Mouse (Mus musculus): ENCODE data around the gene Hcn1. TPM values are rescaled to one million over a fixed set of nuclear protein-coding genes. Genes with fewer than 3 reads are reported as not detected.

The Hcn1 gene
- total RNA-seq, 2 experiments from 2014 or later = 0.03 to 0.05 TPM

DNA sequence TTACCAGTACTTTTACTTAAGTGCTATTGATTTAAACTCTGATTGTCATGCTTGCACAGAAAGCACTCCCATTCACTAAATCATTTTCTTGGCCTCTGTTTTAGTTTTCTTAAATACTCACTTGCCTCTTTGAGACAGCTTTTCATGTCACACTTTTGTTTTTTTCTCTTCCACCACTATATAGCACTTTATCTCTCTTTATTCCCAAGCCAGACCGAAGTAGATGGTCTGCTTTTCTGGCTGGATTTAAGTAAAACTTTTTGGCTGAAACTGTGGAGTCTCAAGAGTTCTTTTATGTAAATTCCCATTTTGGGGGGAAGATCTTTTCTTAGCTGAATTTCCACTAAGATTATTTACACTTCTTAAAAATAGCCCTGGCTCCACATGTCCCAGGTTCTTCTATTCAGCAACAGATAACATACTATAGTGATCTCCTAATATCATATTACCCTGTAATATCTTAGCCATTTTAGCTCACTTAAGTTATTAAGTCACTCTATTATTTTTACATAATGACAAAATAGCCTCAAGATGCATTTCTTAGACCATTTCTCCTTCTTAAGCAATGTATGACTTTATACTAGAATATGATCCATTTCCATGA lies 92.7 kb downstream of the Hcn1 start:
- intact Hi-C loops (cut with DNase I) = no loop called here
- DNase-seq = no peak

DNA sequence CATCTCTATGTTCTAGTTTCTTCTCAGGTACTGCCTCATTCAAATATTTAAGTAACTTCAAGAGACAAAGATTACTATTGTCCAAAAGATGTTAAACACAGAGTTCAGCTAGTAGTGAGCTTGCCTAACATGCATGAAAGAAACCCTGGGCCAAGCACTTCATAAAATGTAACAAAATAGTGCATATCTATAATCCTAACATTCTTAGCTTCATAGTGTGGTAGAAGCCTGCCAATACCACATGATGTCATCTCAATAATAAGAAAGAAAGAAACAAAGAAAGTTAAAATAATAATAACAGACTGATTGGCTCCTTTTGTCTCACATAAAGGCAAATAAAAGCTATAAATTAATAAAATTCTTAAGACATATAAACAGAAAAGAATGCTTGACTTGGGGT lies 103.5 kb downstream of the Hcn1 start:
- no peak for DNase-seq
- intact Hi-C loops (cut with DNase I) = no loop called here

DNA sequence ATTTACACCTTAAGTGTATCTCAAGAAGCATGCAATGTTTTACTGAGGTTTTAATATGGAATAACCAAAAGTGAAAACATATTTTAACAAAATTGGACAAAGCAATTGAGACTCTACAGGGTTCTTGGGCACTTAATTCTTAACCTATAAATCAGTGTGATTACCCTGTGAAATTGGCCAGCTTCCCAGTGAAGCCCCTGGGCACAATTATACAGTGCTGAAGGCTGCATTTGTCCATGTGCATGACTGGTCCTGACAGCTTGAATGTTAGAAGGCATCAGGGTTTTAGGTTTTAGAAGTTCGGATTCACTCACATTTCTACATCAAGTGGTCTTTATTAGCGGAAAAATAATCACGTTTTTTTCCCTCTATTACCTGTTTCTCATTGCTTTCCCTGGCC lies 103.9 kb downstream of the Hcn1 start:
- intact Hi-C loops (cut with DNase I) = no loop called here
- DNase-seq = no peak

DNA sequence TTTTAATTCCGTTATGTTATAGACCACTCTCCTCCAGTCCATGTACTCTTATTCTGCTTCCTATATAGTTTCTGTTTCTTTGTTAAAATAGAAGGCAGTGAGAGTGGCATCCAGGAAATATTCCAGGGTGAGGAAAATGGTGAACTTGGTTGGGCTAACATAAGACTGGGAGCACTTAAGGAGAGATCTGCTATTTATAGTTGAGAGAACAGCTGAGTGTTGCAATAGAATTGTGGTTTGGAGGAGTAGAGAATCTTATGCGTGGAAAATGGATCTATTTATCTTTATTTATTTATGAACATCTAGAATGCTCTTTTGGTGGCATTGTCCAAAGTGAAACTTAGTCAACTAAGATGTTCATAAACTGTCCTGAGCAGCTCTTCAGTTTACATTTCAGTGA lies 104.4 kb downstream of the Hcn1 start:
- DNase-seq = no peak
- intact Hi-C loops (cut with DNase I) = no loop called here

DNA sequence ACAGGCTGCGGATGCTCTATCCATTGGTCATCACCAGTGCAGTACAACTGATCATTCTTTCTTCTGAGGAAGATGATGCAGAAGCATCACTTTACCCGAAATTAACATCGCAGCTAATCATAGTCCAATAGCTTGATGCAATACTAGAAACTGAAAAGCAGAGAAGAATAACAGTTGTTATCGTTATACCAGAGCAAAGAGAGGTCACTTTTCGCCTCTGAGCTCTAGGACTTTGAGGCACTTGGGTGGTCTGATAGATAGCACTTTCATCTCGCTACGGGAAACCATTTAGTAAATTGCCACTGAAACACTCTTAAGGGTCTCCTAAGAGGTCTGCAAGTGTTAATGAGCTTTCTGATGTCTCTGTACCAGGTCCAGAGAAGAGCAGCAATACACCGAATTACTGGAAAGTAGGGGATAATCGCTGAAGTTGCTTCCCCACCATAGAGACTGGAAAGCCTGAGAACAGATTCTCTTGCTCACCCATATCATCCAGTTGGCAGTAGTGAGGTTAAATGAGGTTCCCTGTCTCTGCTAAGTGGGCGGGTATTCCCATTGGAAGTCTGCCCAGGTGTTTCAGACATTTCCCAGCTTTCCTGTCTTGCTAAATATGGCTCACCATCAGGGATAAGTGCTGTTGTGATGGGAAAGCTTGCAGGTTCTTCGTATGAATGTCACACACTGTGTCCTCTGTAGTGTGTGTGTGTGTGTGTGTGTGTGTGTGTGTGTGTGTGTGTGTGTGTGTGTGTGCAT lies 105.0 kb downstream of the Hcn1 start:
- DNase-seq = no peak
- intact Hi-C loops (cut with DNase I) = no loop called here

DNA sequence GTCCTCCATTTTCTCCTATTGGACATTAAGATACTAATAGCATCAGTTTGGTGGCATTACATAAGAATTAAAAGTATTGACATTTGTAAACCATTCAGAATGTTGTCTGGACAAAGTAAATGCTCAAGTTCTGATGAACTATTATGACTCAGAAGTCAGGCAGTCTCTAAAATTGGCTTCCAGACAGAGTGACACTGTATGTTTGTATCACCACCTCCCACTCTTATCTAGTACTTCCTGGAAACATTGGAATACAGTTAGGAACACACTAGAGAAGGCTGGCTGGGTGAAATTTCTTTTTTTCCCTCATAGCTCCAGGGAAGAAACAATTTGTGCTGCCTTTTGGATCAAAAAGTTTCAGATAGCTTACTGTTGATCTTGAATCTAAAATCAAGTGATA lies 108.7 kb downstream of the Hcn1 start:
- no peak for DNase-seq
- intact Hi-C loops (cut with DNase I) = no loop called here

DNA sequence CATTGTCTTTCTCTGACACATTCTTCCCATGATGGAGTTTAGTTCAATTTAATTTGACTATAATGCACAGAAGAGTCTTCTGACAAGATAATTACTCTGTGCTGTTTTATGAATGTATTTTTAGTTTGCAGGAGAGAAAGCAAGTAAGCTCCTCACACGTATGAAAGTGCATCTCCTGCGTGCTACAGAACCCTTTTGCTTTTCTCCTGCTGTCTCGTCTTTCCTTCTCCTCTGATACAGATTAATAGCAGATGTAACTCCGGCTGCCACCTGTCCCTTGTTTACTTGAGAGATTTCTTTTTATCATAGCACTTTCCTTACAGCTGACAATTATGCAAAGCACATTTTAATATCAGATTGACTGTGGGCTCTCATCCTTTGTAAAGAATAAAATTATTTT lies 120.0 kb downstream of the Hcn1 start:
- intact Hi-C loops (cut with DNase I) = no loop called here
- no peak for DNase-seq

DNA sequence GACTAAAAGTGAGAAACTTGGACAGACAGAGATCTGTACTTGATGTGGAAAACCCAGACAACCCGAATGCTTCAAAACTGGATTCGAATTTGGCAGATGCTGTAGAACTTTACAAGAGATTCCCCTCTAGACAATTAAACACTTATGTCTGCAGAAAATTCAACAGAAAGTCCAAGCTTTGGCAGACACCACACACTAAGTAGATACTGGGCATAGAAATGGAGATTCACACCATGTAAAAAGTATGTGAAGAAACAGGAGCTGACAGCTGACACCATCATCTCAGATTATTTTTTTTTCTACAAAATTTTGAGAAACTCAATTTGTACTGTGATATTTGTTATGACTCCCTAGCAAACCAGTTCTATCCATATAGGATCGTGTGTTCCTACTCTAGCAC lies 122.0 kb downstream of the Hcn1 start:
- intact Hi-C loops (cut with DNase I) = no loop called here
- no peak for DNase-seq

DNA sequence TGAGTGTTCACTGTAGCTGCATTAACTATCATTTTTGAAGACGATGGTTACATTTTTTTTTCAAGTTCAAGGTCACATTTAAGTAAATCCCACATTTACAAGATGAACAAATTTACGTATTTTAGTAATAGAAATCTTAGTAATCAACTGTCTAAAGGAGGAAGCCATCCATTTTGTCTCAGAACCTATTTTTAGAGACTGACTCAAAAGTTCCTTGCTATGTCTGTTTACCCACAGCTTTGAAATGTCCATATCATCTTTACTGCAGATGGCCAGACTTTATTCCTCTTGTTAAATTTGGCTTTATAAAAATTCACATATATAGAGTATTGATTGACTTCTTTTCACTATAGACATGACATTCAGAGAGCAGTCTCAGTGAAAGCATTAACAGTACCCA lies 126.3 kb downstream of the Hcn1 start:
- intact Hi-C loops (cut with DNase I) = no loop called here
- no peak for DNase-seq

DNA sequence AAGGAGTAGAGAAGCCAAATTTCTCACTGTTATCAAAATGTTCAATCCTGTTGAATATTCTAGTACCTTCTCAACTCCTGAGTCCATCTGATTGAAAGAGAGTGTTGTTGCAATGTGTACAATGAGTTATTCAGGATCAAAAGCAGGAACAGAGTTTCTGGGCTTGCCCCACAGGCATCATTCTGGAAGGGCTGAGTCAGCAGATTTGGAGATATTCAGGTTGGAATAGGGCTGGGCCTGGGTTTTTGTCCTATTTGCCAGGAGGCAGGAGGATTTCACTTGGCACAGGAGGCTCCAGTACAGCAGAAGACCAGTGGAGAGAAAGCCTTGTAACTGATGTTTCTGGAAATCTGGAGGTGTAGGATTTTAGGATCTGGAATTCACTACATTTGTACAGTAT lies 130.6 kb downstream of the Hcn1 start:
- intact Hi-C loops (cut with DNase I) = no loop called here
- no peak for DNase-seq

DNA sequence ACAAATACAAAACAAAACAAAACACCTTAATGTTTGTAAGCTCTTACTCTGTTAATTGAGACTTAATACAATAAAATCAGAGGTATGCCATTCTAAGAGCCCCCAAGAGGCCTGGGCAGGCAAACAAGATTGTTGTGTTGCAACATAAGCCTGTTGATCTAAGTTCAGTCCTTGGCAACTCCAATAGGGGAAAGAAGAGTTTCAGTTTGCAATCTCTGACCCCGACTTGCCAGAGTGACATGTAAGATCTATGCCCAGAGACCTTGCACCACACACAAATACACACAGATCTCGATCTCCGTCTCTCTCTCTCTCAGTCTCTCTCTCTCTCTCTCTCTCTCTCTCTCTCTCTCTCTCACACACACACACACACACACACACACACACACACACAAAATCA lies 142.3 kb downstream of the Hcn1 start:
- no peak for DNase-seq
- intact Hi-C loops (cut with DNase I) = no loop called here

DNA sequence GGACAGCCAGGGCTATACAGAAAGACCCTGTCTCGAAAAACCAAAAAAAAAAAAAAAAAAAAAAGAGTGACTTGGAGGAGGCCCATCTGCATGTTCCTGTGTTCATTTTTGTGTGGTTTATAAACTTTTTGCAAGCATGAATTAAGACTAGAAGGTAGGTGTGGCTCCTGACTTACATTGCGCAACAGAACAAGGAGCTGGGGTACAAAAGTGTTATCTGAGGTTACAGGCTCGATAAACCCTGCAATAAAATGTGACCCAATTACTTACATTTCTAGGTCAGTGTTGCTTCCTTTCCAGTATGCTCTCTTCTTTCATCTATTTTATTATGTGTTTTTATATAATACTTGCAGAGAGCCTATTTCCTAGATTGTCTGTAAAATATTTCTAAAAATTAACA lies 143.1 kb downstream of the Hcn1 start:
- DNase-seq = no peak
- intact Hi-C loops (cut with DNase I) = no loop called here

DNA sequence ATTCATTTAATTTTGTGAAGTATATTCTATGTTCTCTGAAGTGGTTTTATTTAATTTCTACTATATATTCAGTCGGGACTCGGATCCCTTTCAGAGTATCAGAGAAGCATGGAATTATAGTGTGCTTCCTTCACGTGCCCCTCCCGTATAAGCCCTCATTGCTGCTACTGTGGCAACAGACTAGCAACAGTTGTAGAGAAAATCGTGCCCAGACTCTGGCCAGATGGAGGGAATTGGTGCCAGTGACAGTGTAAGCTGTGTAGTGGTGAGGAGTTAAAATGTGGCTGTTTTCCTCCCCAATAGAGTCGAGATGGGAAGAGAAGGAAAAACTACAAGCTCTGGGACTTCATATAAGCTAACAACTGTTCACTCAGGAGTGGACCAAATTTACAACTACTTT lies 163.4 kb downstream of the Hcn1 start:
- no peak for DNase-seq
- intact Hi-C loops (cut with DNase I) = no loop called here

DNA sequence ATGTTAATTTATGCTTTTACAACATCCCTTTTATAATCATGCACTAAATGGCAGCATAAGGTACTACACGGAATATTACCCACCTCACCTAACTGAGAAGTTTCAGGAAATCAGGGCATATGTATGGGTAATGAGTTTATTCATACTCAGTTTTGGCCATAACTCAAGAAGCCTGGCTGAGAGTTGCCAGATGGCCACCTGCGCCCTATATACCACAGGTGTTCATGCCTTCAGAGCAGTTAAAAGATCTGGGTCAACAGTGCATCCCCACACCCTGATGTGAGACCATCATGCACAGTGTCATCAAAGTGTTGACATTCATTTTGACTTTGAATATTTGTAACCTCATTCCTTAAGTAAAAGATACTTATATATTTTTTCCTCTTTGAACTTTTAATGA lies 183.3 kb downstream of the Hcn1 start:
- no peak for DNase-seq
- intact Hi-C loops (cut with DNase I) = no loop called here

DNA sequence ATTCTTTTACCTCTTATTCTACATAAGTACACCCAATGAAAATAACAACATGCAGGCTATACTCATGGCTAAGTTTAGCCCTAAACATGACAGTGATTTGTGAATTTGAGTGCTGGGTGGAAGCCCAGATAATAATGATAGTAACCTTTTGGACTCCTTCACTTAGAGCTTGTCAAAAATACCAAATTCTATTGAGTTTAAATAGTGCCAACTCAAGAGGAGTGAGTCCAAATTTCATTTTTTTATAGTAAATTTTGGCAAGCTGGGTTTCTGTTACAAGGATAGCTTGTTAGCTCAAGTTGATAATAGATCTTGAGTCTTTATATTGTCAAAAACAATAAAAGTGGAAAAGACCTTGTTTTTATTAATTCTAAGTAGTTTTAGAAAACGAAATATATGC lies 190.7 kb downstream of the Hcn1 start:
- no peak for DNase-seq
- intact Hi-C loops (cut with DNase I) = no loop called here

DNA sequence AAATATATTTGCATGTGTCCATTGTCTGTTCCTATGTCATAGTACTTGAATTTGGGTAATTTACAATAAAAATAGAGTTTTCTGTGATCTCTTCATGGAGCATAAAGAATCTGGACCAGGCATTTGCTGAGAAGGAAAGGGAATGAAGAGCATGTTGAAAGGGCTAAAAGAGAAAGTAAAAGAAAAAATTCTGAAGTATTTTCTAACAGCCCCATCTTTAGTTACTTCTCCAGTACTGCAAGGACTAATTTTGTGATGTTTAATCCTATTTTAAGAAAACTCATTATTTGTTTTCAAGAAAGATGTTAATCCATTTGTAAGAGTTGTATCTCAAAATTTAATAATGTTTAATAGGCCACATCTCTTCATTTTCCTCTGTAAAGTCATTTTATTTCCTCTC lies 198.9 kb downstream of the Hcn1 start:
- intact Hi-C loops (cut with DNase I) = no loop called here
- DNase-seq = no peak

DNA sequence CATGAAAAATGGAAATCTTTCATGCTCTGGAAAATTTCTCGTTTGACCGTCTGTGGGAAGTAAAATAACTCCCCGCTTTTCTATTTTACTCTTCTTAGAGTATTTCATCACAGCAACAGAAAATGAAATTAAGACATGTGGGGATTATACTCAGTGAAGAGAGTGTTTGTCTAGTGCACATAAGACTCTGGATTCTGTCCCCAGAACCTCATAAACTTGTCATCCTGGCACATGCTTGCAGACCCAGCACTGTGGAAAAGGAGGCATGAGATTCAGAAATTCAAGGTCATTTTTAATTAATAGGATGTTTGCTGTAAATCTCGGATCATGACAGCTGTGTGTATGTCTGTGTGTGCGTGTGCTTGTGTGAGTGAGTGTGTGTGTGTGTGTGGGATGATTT lies 225.5 kb downstream of the Hcn1 start:
- no peak for DNase-seq
- intact Hi-C loops (cut with DNase I) = no loop called here

DNA sequence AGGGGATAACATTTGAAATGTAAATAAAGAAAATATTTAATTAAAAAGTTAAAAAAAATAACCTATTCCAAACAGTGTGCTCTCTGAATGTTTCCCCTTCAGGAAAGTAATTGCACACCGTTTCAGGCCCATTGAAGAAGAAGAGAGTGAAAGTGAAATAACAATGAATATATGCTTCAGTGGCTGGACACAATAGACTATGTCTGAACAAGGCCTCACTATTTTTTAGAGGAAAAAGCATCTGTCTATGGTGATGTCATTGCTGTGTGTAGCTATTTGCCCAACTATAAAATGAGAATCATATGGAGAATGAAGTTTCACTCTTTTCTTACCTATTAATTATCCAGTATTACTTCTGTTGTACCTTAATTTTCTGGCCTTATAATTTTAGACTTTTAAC lies 234.5 kb downstream of the Hcn1 start:
- no peak for DNase-seq
- intact Hi-C loops (cut with DNase I) = no loop called here

DNA sequence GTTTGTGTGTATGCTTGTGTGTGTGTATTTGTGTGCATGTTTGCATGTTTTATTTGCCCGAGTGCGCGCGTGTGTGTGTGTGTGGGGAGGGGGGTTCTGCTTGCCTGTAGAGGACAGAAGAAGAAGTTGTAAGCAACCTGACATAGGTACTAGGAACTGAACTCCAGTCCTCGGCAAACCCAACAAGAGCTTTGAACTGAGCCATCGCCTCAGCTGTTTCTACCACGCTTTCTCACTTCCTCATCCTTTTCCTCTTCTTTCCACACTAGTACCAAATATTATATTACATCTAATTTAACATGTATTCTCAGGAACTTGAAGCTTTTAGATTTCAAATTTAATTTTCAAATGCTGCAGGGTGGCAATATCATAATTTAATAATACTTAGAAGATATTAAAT lies 236.1 kb downstream of the Hcn1 start:
- DNase-seq = no peak

DNA sequence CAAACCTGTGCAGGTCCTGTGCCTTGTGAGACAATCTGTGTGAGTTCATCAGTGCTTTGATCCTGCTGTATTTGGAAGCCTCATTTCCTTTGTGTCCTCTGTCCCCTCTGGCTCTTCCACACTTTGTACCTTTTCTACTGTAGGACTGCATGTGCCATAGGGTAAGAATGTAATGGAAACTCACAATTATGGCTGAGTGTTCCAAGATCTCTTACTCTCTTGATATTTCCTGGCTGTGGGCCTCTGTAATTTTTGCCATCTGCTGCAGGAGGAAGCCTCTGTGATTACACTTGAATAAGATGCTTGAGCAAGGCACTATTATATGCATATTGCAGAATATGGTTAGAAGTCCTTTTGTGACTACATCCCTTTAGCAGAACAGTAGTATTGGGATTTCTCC lies 240.2 kb downstream of the Hcn1 start:
- intact Hi-C loops (cut with DNase I) = no loop called here

More for the DNA sequence above, 236.1 kb downstream of the Hcn1 start:
- intact Hi-C loops (cut with DNase I) = no loop called here

DNA sequence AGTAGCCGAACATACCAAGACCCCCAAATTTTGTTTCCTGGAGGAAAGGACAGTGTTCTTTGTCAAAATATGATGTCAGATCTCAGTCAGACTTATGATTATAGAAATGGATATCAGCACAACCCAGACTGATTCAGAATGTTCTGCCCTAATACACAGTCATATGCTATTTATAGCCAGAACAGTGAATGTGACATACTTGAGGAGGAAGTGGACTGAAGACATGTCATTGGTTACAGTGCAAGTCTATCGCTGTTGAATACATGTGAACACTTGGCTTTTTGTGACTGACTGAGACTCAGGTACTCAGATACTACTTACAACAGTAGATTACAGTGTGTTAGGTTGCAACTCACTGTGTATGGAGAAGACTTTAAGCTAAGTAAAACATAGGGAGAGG lies 245.2 kb downstream of the Hcn1 start:
- intact Hi-C loops (cut with DNase I) = no loop called here
- no peak for DNase-seq

More for the DNA sequence above, 240.2 kb downstream of the Hcn1 start:
- DNase-seq = no peak

DNA sequence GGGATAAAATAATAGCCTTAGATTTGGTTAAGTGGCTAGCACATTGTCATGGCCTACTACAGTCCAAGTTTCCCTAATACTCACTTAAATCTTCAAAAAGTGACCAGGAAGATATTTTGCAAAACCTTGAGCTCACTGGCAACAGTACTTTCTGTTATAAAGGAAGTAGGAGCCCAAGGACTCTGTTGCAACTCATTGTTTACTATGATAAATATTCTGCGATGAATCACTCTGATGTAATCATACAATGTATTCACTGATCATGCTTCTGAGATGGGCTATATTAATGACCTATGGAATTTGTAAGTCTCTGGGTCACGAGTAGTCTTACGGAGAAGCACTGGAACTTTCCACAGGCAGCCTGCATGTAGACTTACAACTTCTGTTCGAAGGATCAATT lies 246.6 kb downstream of the Hcn1 start:
- no peak for DNase-seq
- intact Hi-C loops (cut with DNase I) = no loop called here

Measured in gastrocnemius, postnatal 36 days (tissue).